Mouse (Mus musculus) neural tube, embryonic 14.5 days (tissue): ENCODE data around the gene Ewsr1. TPM values are rescaled to one million over a fixed set of nuclear protein-coding genes. Genes with fewer than 3 reads are reported as not detected.

Experiments
- ATAC-seq: fragments of 200-750 bp; cut with Nextera tagmentation; 2 replicates; pipeline ENCODE4 v1.8.0; 2017; ENCODE audit warnings: low read depth, mild to moderate bottlenecking, moderate TSS enrichment, moderate library complexity
- H3K27ac ChIP-seq: fragments of 300-500 bp; sonication (generic); 2 replicates; pipeline ENCODE4 v1.5.1; 2014; ENCODE audit warnings: low read depth, mild to moderate bottlenecking, control low read depth, low read length, moderate library complexity, mixed read lengths
- H3K27me3 ChIP-seq: fragments of 300-500 bp; sonication (generic); 2 replicates; pipeline ENCODE4 v1.6.1; 2014; ENCODE audit warnings: low read length; ENCODE audit not compliant: control insufficient read depth, insufficient read depth
- H3K36me3 ChIP-seq: fragments of 300-500 bp; sonication (generic); 2 replicates; pipeline ENCODE4 v1.6.1; 2014; ENCODE audit warnings: low read length, mixed read lengths; ENCODE audit not compliant: control insufficient read depth, insufficient read depth
- H3K4me1 ChIP-seq: fragments of 300-500 bp; sonication (generic); 2 replicates; pipeline ENCODE4 v1.6.1; 2014; ENCODE audit warnings: low read length; ENCODE audit not compliant: control insufficient read depth, insufficient read depth
- H3K4me2 ChIP-seq: fragments of 300-500 bp; sonication (generic); 2 replicates; pipeline ENCODE4 v1.6.1; 2014; ENCODE audit warnings: mild to moderate bottlenecking, low read depth, low read length, control low read depth
- H3K4me3 ChIP-seq: fragments of 300-500 bp; sonication (generic); 2 replicates; pipeline ENCODE4 v1.5.1; 2014; ENCODE audit warnings: low read depth, low read length, control low read depth, mixed read lengths
- H3K9ac ChIP-seq: fragments of 300-500 bp; sonication (generic); replicated peaks from 2 replicates; pipeline ENCODE4 v1.6.1; 2014; ENCODE audit warnings: low read depth, mild to moderate bottlenecking, control low read depth, low read length, mixed read lengths
- H3K9me3 ChIP-seq: fragments of 300-500 bp; sonication (generic); 2 replicates; pipeline ENCODE4 v1.6.1; 2016; ENCODE audit warnings: low read length; ENCODE audit not compliant: control insufficient read depth
- WGBS: fragments of 180-500 bp; shearing (Covaris S2); extraction: QIAGEN DNeasy Blood & Tissue Kit; methylation state at CpG from one replicate; pipeline ENCODE4 v1.1.7; 2014; 5-methylcytosine and 5-hydroxymethylcytosine counted together
- polyA plus RNA-seq: library from polyadenylated mRNA; unstranded; fragments of >200 nt; fragmentation: Nextera tagmentation; extraction: Ambion mirVana; gene quantifications from 2 replicates; pipeline ENCODE4 v1.2.1, GENCODE M21; 2014

The Ewsr1 gene
- polyA plus RNA-seq, 1 experiment from 2014 or later, result 364 TPM

GRCm38 (mm10) chr11:5057064-5057463 is 42.0 kb downstream of the Ewsr1 start:
- Histone ChIP-seq H3K9ac (no peak overlapping the region), H3K4me2 (no peak overlapping the region), H3K27me3 (peaks cover 34% of the 10 kb centered on the region), H3K27ac (no peak overlapping the region), H3K36me3 (peaks cover 10% of the 10 kb centered on the region; the same call in 1 of the 2 replicates), H3K9me3 (no peaks in the 10 kb centered on the region), H3K4me1 (peaks cover 17% of the 10 kb centered on the region), H3K4me3 (no peak overlapping the region)
- 52% methylated on average over 8 of the region's 8 CpGs for WGBS
- ATAC-seq, result no peak

- H3K27me3 ChIP-seq, result peaks cover 28% of the 10 kb centered on the region
- no peak for ATAC-seq
- H3K4me1 ChIP-seq, result peaks cover 9% of the 10 kb centered on the region
- H3K9ac ChIP-seq, result no peak overlapping the region
- H3K27ac ChIP-seq, result no peak overlapping the region
- 34% methylated on average over 23 of the region's 23 CpGs for WGBS
- H3K4me2 ChIP-seq, result no peak overlapping the region
- H3K36me3 ChIP-seq, result peaks cover 9% of the 10 kb centered on the region; the same call in 1 of the 2 replicates
- no peak overlapping the region for H3K4me3 ChIP-seq
- H3K9me3 ChIP-seq, result no peaks in the 10 kb centered on the region
Measured at GRCm38 (mm10) chr11:5055945-5056938, 42.8 kb downstream of the Ewsr1 start.

- no peaks in the 10 kb centered on the region for H3K36me3 ChIP-seq
- H3K9me3 ChIP-seq, result no peaks in the 10 kb centered on the region
- no peak overlapping the region for H3K4me2 ChIP-seq
- 63% methylated on average over 6 of the region's 6 CpGs for WGBS
- H3K4me1 ChIP-seq, result peaks cover 5% of the 10 kb centered on the region
- H3K4me3 ChIP-seq, result no peak overlapping the region
- peaks cover 15% of the 10 kb centered on the region for H3K27me3 ChIP-seq
- no peak overlapping the region for H3K27ac ChIP-seq
- no peak for ATAC-seq
- H3K9ac ChIP-seq, result no peak overlapping the region
Measured at GRCm38 (mm10) chr11:5054874-5055273, 44.2 kb downstream of the Ewsr1 start.

- no peaks in the 10 kb centered on the region for H3K36me3 ChIP-seq
- no peak overlapping the region for H3K9ac ChIP-seq
- H3K9me3 ChIP-seq, result no peaks in the 10 kb centered on the region
- no peak overlapping the region for H3K4me3 ChIP-seq
- H3K27me3 ChIP-seq, result peaks cover 8% of the 10 kb centered on the region
- no peak overlapping the region for H3K27ac ChIP-seq
- no peak for ATAC-seq
- H3K4me1 ChIP-seq, result peaks cover 5% of the 10 kb centered on the region
- no peak overlapping the region for H3K4me2 ChIP-seq
- 92% methylated on average over 13 of the region's 14 CpGs for WGBS
Measured at GRCm38 (mm10) chr11:5054151-5054550, 44.9 kb downstream of the Ewsr1 start.

- Histone ChIP-seq H3K9me3 (no peaks in the 10 kb centered on the region), H3K9ac (no peak overlapping the region), H3K4me2 (no peak overlapping the region), H3K4me1 (no peaks in the 10 kb centered on the region), H3K36me3 (no peaks in the 10 kb centered on the region), H3K27ac (no peak overlapping the region), H3K4me3 (no peak overlapping the region), H3K27me3 (peaks cover 5% of the 10 kb centered on the region)
- ATAC-seq, result no peak
- 78% methylated on average over 10 of the region's 10 CpGs for WGBS
Measured at GRCm38 (mm10) chr11:5052200-5052854, 46.7 kb downstream of the Ewsr1 start.

- Histone ChIP-seq H3K9ac (no peak overlapping the region), H3K9me3 (no peaks in the 10 kb centered on the region), H3K27ac (no peak overlapping the region), H3K4me2 (no peak overlapping the region), H3K36me3 (no peaks in the 10 kb centered on the region), H3K4me1 (no peaks in the 10 kb centered on the region), H3K27me3 (no peaks in the 10 kb centered on the region), H3K4me3 (no peak overlapping the region)
- no peak for ATAC-seq
- 84% methylated on average over 10 of the region's 10 CpGs for WGBS
Measured at GRCm38 (mm10) chr11:5051629-5052028, 47.4 kb downstream of the Ewsr1 start.

GRCm38 (mm10) chr11:5046321-5046926 is 52.6 kb downstream of the Ewsr1 start:
- H3K4me3 ChIP-seq, result no peak overlapping the region
- ATAC-seq, result no peak
- H3K36me3 ChIP-seq, result peaks cover 10% of the 10 kb centered on the region
- WGBS, result 47% methylated on average over 12 of the region's 12 CpGs
- no peak overlapping the region for H3K4me2 ChIP-seq
- no peak overlapping the region for H3K27ac ChIP-seq
- no peaks in the 10 kb centered on the region for H3K4me1 ChIP-seq
- no peak overlapping the region for H3K9ac ChIP-seq
- no peaks in the 10 kb centered on the region for H3K9me3 ChIP-seq
- H3K27me3 ChIP-seq, result no peaks in the 10 kb centered on the region

- H3K4me1 ChIP-seq, result no peaks in the 10 kb centered on the region
- no peak overlapping the region for H3K4me2 ChIP-seq
- 89% methylated on average over 8 of the region's 8 CpGs for WGBS
- ATAC-seq, result no peak
- H3K27ac ChIP-seq, result no peak overlapping the region
- no peaks in the 10 kb centered on the region for H3K9me3 ChIP-seq
- peaks cover 39% of the 10 kb centered on the region for H3K36me3 ChIP-seq
- H3K4me3 ChIP-seq, result no peak overlapping the region
- no peaks in the 10 kb centered on the region for H3K27me3 ChIP-seq
- H3K9ac ChIP-seq, result no peak overlapping the region
Measured at GRCm38 (mm10) chr11:5042645-5043381, 56.3 kb downstream of the Ewsr1 start.
